Mouse (Mus musculus): Measurements from ENCODE around the gene Ccdc80. TPM values are rescaled to one million over a fixed set of nuclear protein-coding genes. Genes with fewer than 3 reads are reported as not detected.

The Ccdc80 gene
- polyA plus RNA-seq, 1 experiment from 2014 or later: 23.7 TPM

- H3K27ac ChIP-seq (ENCODE audit: low read depth, low read length): no peak overlapping the region
- DNase-seq (ENCODE audit: low spot score) (no peak), ATAC-seq (replicated peaks; ENCODE audit: low FRiP score) (no peak)
- 56% methylated on average over 3 of the region's 3 CpGs for WGBS
- no peaks in the 10 kb centered on the region for H3K9me3 ChIP-seq (ENCODE audit: control insufficient read depth, low read length)
- H3K36me3 ChIP-seq (ENCODE audit: control insufficient read depth, insufficient read depth, low read length): no peaks in the 10 kb centered on the region
- H3K4me2 ChIP-seq: no peak overlapping the region
- no peak overlapping the region for H3K4me3 ChIP-seq (ENCODE audit: low read depth, low read length)
- no peaks in the 10 kb centered on the region for H3K4me1 ChIP-seq (replicated peaks; ENCODE audit: control insufficient read depth, insufficient read depth, low read length)
- H3K9ac ChIP-seq (ENCODE audit: low read depth, low read length): no peak overlapping the region
- no peaks in the 10 kb centered on the region for H3K27me3 ChIP-seq (replicated peaks; ENCODE audit: control insufficient read depth, insufficient read depth, low read length)
Measured at GRCm38 (mm10) chr16:45100892-45101291, 7.7 kb downstream of the Ccdc80 start.

- Histone ChIP-seq H3K4me3 (ENCODE audit: low read depth, low read length) (no peak overlapping the region), H3K36me3 (ENCODE audit: control insufficient read depth, insufficient read depth, low read length) (no peaks in the 10 kb centered on the region), H3K9me3 (ENCODE audit: control insufficient read depth, low read length) (no peaks in the 10 kb centered on the region), H3K27ac (ENCODE audit: low read depth, low read length) (no peak overlapping the region), H3K27me3 (replicated peaks; ENCODE audit: control insufficient read depth, insufficient read depth, low read length) (no peaks in the 10 kb centered on the region), H3K4me1 (replicated peaks; ENCODE audit: control insufficient read depth, insufficient read depth, low read length) (no peaks in the 10 kb centered on the region), H3K9ac (ENCODE audit: low read depth, low read length) (no peak overlapping the region), H3K4me2 (no peak overlapping the region)
- WGBS: 62% methylated on average over 3 of the region's 3 CpGs
- no peak for ATAC-seq (replicated peaks; ENCODE audit: low FRiP score)
- no peak for DNase-seq (ENCODE audit: low spot score)
Measured at GRCm38 (mm10) chr16:45104993-45105392, 11.8 kb downstream of the Ccdc80 start.

- Histone ChIP-seq H3K27me3 (replicated peaks; ENCODE audit: control insufficient read depth, insufficient read depth, low read length) (no peaks in the 10 kb centered on the region), H3K4me1 (replicated peaks; ENCODE audit: control insufficient read depth, insufficient read depth, low read length) (no peaks in the 10 kb centered on the region), H3K4me2 (no peak overlapping the region), H3K36me3 (ENCODE audit: control insufficient read depth, insufficient read depth, low read length) (no peaks in the 10 kb centered on the region), H3K27ac (ENCODE audit: low read depth, low read length) (no peak overlapping the region), H3K9me3 (ENCODE audit: control insufficient read depth, low read length) (no peaks in the 10 kb centered on the region), H3K9ac (ENCODE audit: low read depth, low read length) (no peak overlapping the region), H3K4me3 (ENCODE audit: low read depth, low read length) (no peak overlapping the region)
- no peak for DNase-seq (ENCODE audit: low spot score)
- WGBS: 51% methylated on average over 5 of the region's 5 CpGs
- no peak for ATAC-seq (replicated peaks; ENCODE audit: low FRiP score)
Measured at GRCm38 (mm10) chr16:45108203-45108878, 15.1 kb downstream of the Ccdc80 start.

GRCm38 (mm10) chr16:45110498-45110897 lies 17.3 kb downstream of the Ccdc80 start:
- Histone ChIP-seq H3K36me3 (ENCODE audit: control insufficient read depth, insufficient read depth, low read length) (no peaks in the 10 kb centered on the region), H3K4me3 (ENCODE audit: low read depth, low read length) (no peak overlapping the region), H3K4me1 (replicated peaks; ENCODE audit: control insufficient read depth, insufficient read depth, low read length) (no peaks in the 10 kb centered on the region), H3K27ac (ENCODE audit: low read depth, low read length) (no peak overlapping the region), H3K4me2 (no peak overlapping the region), H3K9me3 (ENCODE audit: control insufficient read depth, low read length) (no peaks in the 10 kb centered on the region), H3K9ac (ENCODE audit: low read depth, low read length) (no peak overlapping the region), H3K27me3 (replicated peaks; ENCODE audit: control insufficient read depth, insufficient read depth, low read length) (no peaks in the 10 kb centered on the region)
- whole genome bisulfite sequencing: 27% methylated on average over 4 of the region's 4 CpGs
- no peak for ATAC-seq (replicated peaks; ENCODE audit: low FRiP score)
- DNase-seq (ENCODE audit: low spot score): no peak

GRCm38 (mm10) chr16:45117200-45117599 lies 24.0 kb downstream of the Ccdc80 start:
- H3K36me3 ChIP-seq (ENCODE audit: control insufficient read depth, insufficient read depth, low read length): no peaks in the 10 kb centered on the region
- DNase-seq (ENCODE audit: low spot score): no peak
- 77% methylated on average over 3 of the region's 3 CpGs for WGBS
- H3K4me1 ChIP-seq (replicated peaks; ENCODE audit: control insufficient read depth, insufficient read depth, low read length): no peaks in the 10 kb centered on the region
- ATAC-seq (replicated peaks; ENCODE audit: low FRiP score): no peak
- no peak overlapping the region for H3K4me2 ChIP-seq
- no peaks in the 10 kb centered on the region for H3K9me3 ChIP-seq (ENCODE audit: control insufficient read depth, low read length)
- H3K27ac ChIP-seq (ENCODE audit: low read depth, low read length): no peak overlapping the region
- no peaks in the 10 kb centered on the region for H3K27me3 ChIP-seq (replicated peaks; ENCODE audit: control insufficient read depth, insufficient read depth, low read length)
- no peak overlapping the region for H3K4me3 ChIP-seq (ENCODE audit: low read depth, low read length)
- H3K9ac ChIP-seq (ENCODE audit: low read depth, low read length): no peak overlapping the region

- no peak for ATAC-seq (replicated peaks; ENCODE audit: low FRiP score)
Measured at GRCm38 (mm10) chr16:45118760-45119159, 25.6 kb downstream of the Ccdc80 start.

GRCm38 (mm10) chr16:45120844-45121425 lies 27.7 kb downstream of the Ccdc80 start:
- H3K4me3 ChIP-seq (ENCODE audit: low read depth, low read length): no peak overlapping the region
- DNase-seq (ENCODE audit: low spot score) (no peak), ATAC-seq (replicated peaks; ENCODE audit: low FRiP score) (no peak)
- no peak overlapping the region for H3K9ac ChIP-seq (ENCODE audit: low read depth, low read length)
- H3K36me3 ChIP-seq (ENCODE audit: control insufficient read depth, insufficient read depth, low read length): no peaks in the 10 kb centered on the region
- 55% methylated on average over 5 of the region's 5 CpGs for WGBS
- no peaks in the 10 kb centered on the region for H3K4me1 ChIP-seq (replicated peaks; ENCODE audit: control insufficient read depth, insufficient read depth, low read length)
- no peak overlapping the region for H3K27ac ChIP-seq (ENCODE audit: low read depth, low read length)
- H3K4me2 ChIP-seq: no peak overlapping the region
- no peaks in the 10 kb centered on the region for H3K9me3 ChIP-seq (ENCODE audit: control insufficient read depth, low read length)
- no peaks in the 10 kb centered on the region for H3K27me3 ChIP-seq (replicated peaks; ENCODE audit: control insufficient read depth, insufficient read depth, low read length)

More at GRCm38 (mm10) chr16:45118760-45119159, 25.6 kb downstream of the Ccdc80 start:
- no peak overlapping the region for H3K27ac ChIP-seq (ENCODE audit: low read depth, low read length)
- H3K4me1 ChIP-seq (replicated peaks; ENCODE audit: control insufficient read depth, insufficient read depth, low read length): no peaks in the 10 kb centered on the region
- no peak for DNase-seq (ENCODE audit: low spot score)
- H3K9me3 ChIP-seq (ENCODE audit: control insufficient read depth, low read length): no peaks in the 10 kb centered on the region
- H3K27me3 ChIP-seq (replicated peaks; ENCODE audit: control insufficient read depth, insufficient read depth, low read length): no peaks in the 10 kb centered on the region
- WGBS: 78% methylated on average over 3 of the region's 3 CpGs
- no peaks in the 10 kb centered on the region for H3K36me3 ChIP-seq (ENCODE audit: control insufficient read depth, insufficient read depth, low read length)
- H3K4me2 ChIP-seq: no peak overlapping the region
- no peak overlapping the region for H3K4me3 ChIP-seq (ENCODE audit: low read depth, low read length)
- H3K9ac ChIP-seq (ENCODE audit: low read depth, low read length): no peak overlapping the region

- WGBS: 67% methylated on average over 5 of the region's 5 CpGs
- ATAC-seq (replicated peaks; ENCODE audit: low FRiP score) (no peak), DNase-seq (ENCODE audit: low spot score) (no peak)
- no peaks in the 10 kb centered on the region for H3K36me3 ChIP-seq (ENCODE audit: control insufficient read depth, insufficient read depth, low read length)
- H3K9ac ChIP-seq (ENCODE audit: low read depth, low read length): no peak overlapping the region
- no peaks in the 10 kb centered on the region for H3K27me3 ChIP-seq (replicated peaks; ENCODE audit: control insufficient read depth, insufficient read depth, low read length)
- no peaks in the 10 kb centered on the region for H3K9me3 ChIP-seq (ENCODE audit: control insufficient read depth, low read length)
- H3K4me2 ChIP-seq: no peak overlapping the region
- H3K4me3 ChIP-seq (ENCODE audit: low read depth, low read length): no peak overlapping the region
- H3K27ac ChIP-seq (ENCODE audit: low read depth, low read length): no peak overlapping the region
- H3K4me1 ChIP-seq (replicated peaks; ENCODE audit: control insufficient read depth, insufficient read depth, low read length): no peaks in the 10 kb centered on the region
Measured at GRCm38 (mm10) chr16:45122571-45122970, 29.4 kb downstream of the Ccdc80 start.

All from liver, embryonic 11.5 days (tissue).